Mouse (Mus musculus) thymus, adult 2 months (tissue): ENCODE data around the gene Adora3.

ENCODE experiments used
- CTCF ChIP-seq: fragments of 200-500 bp; IDR thresholded peaks from 2 replicates; pipeline ENCODE4 v1.5.1; 2012; ENCODE audit warnings: mild to moderate bottlenecking, control low read depth, low read length, moderate library complexity, borderline replicate concordance; ENCODE audit not compliant: control insufficient read depth, poor library complexity, insufficient read depth; ENCODE audit errors: extremely low read depth
- POLR2A ChIP-seq: fragments of 200-500 bp; IDR thresholded peaks from 2 replicates; pipeline ENCODE4 v1.6.1; 2012; ENCODE audit warnings: mild to moderate bottlenecking, low read length, control low read depth, moderate library complexity; ENCODE audit not compliant: control insufficient read depth, poor library complexity, insufficient read depth; ENCODE audit errors: extremely low read depth

DNA sequence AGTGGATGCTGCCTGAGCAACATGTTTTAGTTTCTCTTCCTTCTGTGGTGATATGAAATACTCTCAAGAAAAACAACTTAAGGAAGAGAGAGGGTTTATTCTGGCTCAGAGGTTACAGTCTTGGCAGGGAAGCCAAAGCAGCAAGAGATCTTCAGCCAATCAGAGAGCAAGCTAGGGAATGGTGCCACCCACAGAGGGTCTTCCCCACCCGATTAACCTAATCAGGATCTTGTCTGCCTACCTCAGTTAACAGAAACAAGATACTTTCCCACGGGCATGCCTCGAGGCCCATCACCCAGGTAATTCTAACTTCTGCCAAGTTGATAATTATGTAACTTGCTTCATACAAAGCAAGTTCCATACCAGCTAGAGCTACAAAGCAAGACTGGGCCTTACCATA, 9.8 kb downstream of the Adora3 start:
- TF ChIP-seq POLR2A: no peak
- no peak for TF ChIP-seq CTCF
